9 mouse cellular contexts compared by ENCODE assay signal in the genomic region with DNA sequence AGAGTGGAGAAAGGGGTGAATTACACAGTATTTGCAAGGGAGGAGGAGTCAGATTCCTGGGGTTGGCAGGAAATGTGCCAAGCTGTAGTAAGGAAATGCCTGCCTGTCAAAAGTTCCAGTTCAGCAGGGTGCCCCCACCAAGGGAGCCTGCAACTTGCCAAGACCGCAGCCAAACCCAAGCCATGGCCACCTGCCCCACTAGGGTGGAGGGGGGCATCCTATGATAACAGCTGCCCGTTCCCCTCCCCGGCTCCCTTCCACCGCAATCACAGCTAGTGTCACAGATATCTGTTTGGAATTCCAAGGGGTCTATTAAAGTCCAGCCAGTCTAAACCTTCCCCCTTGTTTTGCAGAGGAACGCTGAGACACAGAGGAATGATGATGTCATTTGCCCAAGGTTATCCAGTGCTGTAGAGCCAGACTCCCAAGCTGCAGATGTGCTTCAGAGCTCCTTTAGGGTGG. TPM values are rescaled to one million over a fixed set of nuclear protein-coding genes. Genes with fewer than 3 reads are reported as not detected.
DNase-seq lines count a peak whose midpoint lies in the region; ATAC-seq and TF ChIP-seq lines count a peak whose summit lies in the region.
"Had no signal": no experiment of that assay in that cellular context is flagged by ENCODE, and none has a peak within 500 bp of the region (broad histone marks: within the 10 kb centered on the region; RNA-seq: fewer than 3 reads in every experiment).

No protein-coding gene starts in this region.

- intact Hi-C loops in gastrocnemius, postnatal 14 days (cut with DNase I; ENCODE audit: low total_unique reads), result no loop called here

- no peak for TF ChIP-seq CTCF in E14TG2a.4 (conservative IDR thresholded peaks at IDR 0.05; ENCODE audit: low read length)

- H3K9me3 ChIP-seq in E14TG2a.4 (ENCODE audit: low read length), result no peaks in the 10 kb centered on the region
- no peaks in the 10 kb centered on the region for H3K9me3 ChIP-seq in lung, embryonic 16.5 days (ENCODE audit: control insufficient read depth, low read length)

- peak; percentile 89 for DNase-seq in 3134 (ENCODE audit: extremely low read depth, insufficient read length, low spot score)
- DNase-seq in gastrocnemius, postnatal 14 days, result peak; percentile 25
- DNase-seq in kidney, adult 11 months, result peak; percentile 67
- no peak for DNase-seq in c-Kit-positive CD71-positive TER-119-positive erythroid progenitor cells, embryonic 14.5 days (ENCODE audit: low spot score)
- no peak for DNase-seq in layer of hippocampus, adult 9-10 months (ENCODE audit: low spot score)
- DNase-seq in urinary bladder, adult 2 months (ENCODE audit: low spot score), result no peak

- H3K4me3 ChIP-seq in E14TG2a.4 (replicated peaks; ENCODE audit: low read length), result peak overlapping the region; percentile 76
- H3K4me3 ChIP-seq in lung, embryonic 16.5 days (ENCODE audit: low read length), result peak overlapping the region; percentile 58

- H3K9ac ChIP-seq in lung, embryonic 16.5 days (ENCODE audit: low read length), result peak overlapping the region; percentile 66

- peaks cover 68% of the 10 kb centered on the region for H3K4me1 ChIP-seq in E14TG2a.4 (replicated peaks; ENCODE audit: low read depth, low read length)
- peaks cover 22% of the 10 kb centered on the region for H3K4me1 ChIP-seq in lung, embryonic 16.5 days (replicated peaks; ENCODE audit: control insufficient read depth, insufficient read depth, low read length)

- WGBS in lung, embryonic 16.5 days, result under 1% methylated on average over 5 of the region's 5 CpGs

- peak overlapping the region; percentile 71 for H3K4me2 ChIP-seq in lung, embryonic 16.5 days (ENCODE audit: low read depth, low read length)

- peak; percentile 46 for ATAC-seq in lung, embryonic 16.5 days (ENCODE audit: low read depth)

- H3K27ac ChIP-seq in lung, embryonic 16.5 days (ENCODE audit: low read length), result peak overlapping the region; percentile 88

- H3K36me3 ChIP-seq in E14TG2a.4 (ENCODE audit: insufficient read depth, low read length), result peaks cover 11% of the 10 kb centered on the region
- H3K36me3 ChIP-seq in lung, embryonic 16.5 days (ENCODE audit: control insufficient read depth, insufficient read depth, low read length), result no peaks in the 10 kb centered on the region

- peaks cover 7% of the 10 kb centered on the region for H3K27me3 ChIP-seq in E14TG2a.4 (ENCODE audit: insufficient read depth, low read length)
- H3K27me3 ChIP-seq in lung, embryonic 16.5 days (ENCODE audit: control insufficient read depth, insufficient read depth, low read depth, low read length), result no peaks in the 10 kb centered on the region

RNA-seq across cellular contexts. Expression of a gene that starts 1.1 kb away (rescaled TPM):
- 1 to 10 TPM; 8.5 to 8.9 TPM for total RNA-seq in gastrocnemius, postnatal 14 days (2021)
- polyA plus RNA-seq in lung, embryonic 16.5 days (2015; fragmentation: Nextera tagmentation; extraction: Ambion mirVana), result 32.3 and 35.2 TPM in 2 replicates
- 377 and 428 TPM in 2 replicates for polyA plus RNA-seq in urinary bladder, adult 2 months (2012; rRNA removed)

RNA-seq across cellular contexts. Expression of a gene that starts 12.5 kb away (rescaled TPM):
- 1 to 10 TPM; 1.8 to 1.9 TPM for total RNA-seq in gastrocnemius, postnatal 14 days (2021)
- 44.5 and 46.8 TPM in 2 replicates for polyA plus RNA-seq in lung, embryonic 16.5 days (2015; fragmentation: Nextera tagmentation; extraction: Ambion mirVana)
- polyA plus RNA-seq in urinary bladder, adult 2 months (2012; rRNA removed), result 1.8 and 2.1 TPM in 2 replicates

RNA-seq across cellular contexts. Expression of a gene that starts 54.6 kb away (rescaled TPM):
- total RNA-seq in gastrocnemius, postnatal 14 days (2021), result not detected
- polyA plus RNA-seq in lung, embryonic 16.5 days (2015; fragmentation: Nextera tagmentation; extraction: Ambion mirVana), result 3.4 and 4.4 TPM in 2 replicates
- 1.0 and 1.9 TPM in 2 replicates for polyA plus RNA-seq in urinary bladder, adult 2 months (2012; rRNA removed)
- polyA plus RNA-seq: neural tube, embryonic 11.5 days had no signal

Comparison
In these comparisons a context has a peak if more than half of its experiments do, and no peak if none do; other contexts are left out.
1. DNase-seq: peak in 3134 (single experiment), gastrocnemius, postnatal 14 days (single experiment) and kidney, adult 11 months (single experiment); none in c-Kit-positive CD71-positive TER-119-positive erythroid progenitor cells, embryonic 14.5 days (single experiment), layer of hippocampus, adult 9-10 months (single experiment) and urinary bladder, adult 2 months (single experiment).
2. RNA of a gene that starts 1.1 kb away (polyA plus RNA-seq): 377 to 428 TPM in urinary bladder, adult 2 months; 32.3 to 35.2 TPM in lung, embryonic 16.5 days; every median in the first group is over 10 times any median in the second.
3. RNA of a gene that starts 12.5 kb away (polyA plus RNA-seq): 44.5 to 46.8 TPM in lung, embryonic 16.5 days; 1.8 to 2.1 TPM in urinary bladder, adult 2 months; every median in the first group is over 10 times any median in the second.